Mouse (Mus musculus): ENCODE measurements around the gene Fam228a.

DNA sequence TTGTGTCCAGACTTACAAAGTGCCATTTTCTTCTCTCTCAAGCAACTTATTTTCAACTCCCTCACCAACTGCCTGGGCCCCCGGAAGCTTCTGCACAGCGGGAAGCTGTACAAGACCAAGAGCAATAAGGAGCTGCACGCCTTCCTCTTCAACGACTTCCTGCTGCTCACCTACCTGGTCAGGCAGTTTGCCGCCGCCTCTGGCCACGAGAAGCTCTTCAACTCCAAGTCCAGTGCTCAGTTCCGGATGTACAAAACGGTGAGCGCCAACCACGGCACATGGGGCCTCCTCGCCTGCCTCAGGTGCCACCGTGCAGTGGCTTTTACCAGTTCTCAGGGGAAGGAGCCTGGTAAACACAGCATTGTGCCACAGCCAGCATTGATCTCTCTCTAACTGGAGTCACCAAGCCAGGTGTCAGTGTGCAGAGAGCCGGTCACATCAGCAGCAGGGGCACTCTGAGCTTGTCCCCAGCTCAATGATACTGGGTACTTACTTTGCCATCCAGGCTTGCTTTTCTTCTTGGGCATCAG is 30.7 kb downstream of the Fam228a start:
- no peak for TF ChIP-seq CTCF (IDR thresholded peaks at IDR 0.05; ENCODE audit: insufficient read depth, low read depth, low read length)
- TF ChIP-seq POLR2A (IDR thresholded peaks at IDR 0.05; ENCODE audit: insufficient read depth, low read depth, low read length): no peak

Measured in olfactory bulb, adult 2 months (tissue).